Comparison of ENCODE assay signal across 11 mouse cellular contexts in the genomic region with DNA sequence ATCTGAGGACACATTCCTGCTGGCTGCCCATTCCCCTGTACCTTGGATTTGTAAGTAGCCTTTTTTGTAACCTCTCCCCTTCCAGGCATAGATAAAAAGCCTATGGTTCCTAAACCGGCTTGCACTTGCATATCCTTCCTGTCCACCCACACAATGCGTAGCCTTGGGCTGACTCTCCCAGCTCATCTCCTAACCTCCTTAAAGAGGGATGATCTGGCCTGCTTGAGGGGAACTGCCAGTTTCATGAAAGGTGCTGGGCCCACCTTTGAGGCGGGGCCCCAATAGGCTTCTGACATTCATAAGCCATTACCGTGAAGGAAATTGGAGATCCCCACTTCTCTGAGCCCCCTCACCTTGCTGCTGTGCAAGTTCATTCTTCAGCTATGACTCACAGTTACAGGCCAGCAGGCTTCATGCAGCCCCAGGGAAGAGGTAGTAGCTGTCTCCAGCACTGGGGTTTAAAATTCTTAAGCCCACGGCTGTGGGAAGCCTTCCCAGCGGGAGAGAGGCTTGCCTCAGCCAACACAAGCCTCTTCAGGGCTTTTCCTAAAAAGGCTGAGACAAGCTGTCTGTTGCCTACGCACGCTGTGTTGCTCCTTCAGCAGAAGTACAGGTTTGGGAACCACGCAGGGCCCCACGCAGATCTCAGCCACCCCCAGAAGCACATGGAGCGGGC. TPM values are rescaled to one million over a fixed set of nuclear protein-coding genes. Genes with fewer than 3 reads are reported as not detected.
DNase-seq lines count a peak whose midpoint lies in the region.
"Had no signal": no experiment of that assay in that cellular context is flagged by ENCODE, and none has a peak within 500 bp of the region (broad histone marks: within the 10 kb centered on the region; RNA-seq: fewer than 3 reads in every experiment).

No protein-coding gene starts in this region.

- DNase-seq in layer of hippocampus, adult 11-12 months (ENCODE audit: low spot score), result peak; percentile 44
- no peak for DNase-seq in layer of hippocampus, postnatal 25 days (ENCODE audit: extremely low spot score in 1 of 2, low spot score in 1 of 2)
- peak; percentile 24 for DNase-seq in 416B (ENCODE audit: low read depth)
- peak; percentile 84 for DNase-seq in Muller cell, postnatal 12 days (ENCODE audit: inconsistent ontology term)
- peak; percentile 79 to 84 for DNase-seq in left cerebral cortex, adult 9 months (ENCODE audit: low spot score in 2 of 2)
- no peak for DNase-seq in B cell, adult 2 months
- DNase-seq in kidney, adult 9 months, result no peak
- no peak for DNase-seq in kidney, adult 8-10 months
- DNase-seq: forebrain, postnatal 0 days; kidney, adult 18-20 months; liver, embryonic 13.5 days had no signal

RNA-seq across cellular contexts. Expression of a gene that starts 1.1 kb away (rescaled TPM):
- total RNA-seq in layer of hippocampus, postnatal 25 days (2021), result not detected
- total RNA-seq: forebrain, postnatal 0 days had no signal

RNA-seq across cellular contexts. Expression of a gene that starts 14.3 kb away (rescaled TPM):
- 10 to 100 TPM; 26.0 to 35.0 TPM for total RNA-seq in layer of hippocampus, postnatal 25 days (2021)

RNA-seq across cellular contexts. Expression of a gene that starts 14.3 kb away (rescaled TPM):
- total RNA-seq in layer of hippocampus, postnatal 25 days (2021), result 10 to 100 TPM; 22.1 to 22.2 TPM

RNA-seq across cellular contexts. Expression of a gene that starts 18.4 kb away (rescaled TPM):
- total RNA-seq in layer of hippocampus, postnatal 25 days (2021), result 10 to 100 TPM; 23.1 to 25.2 TPM

RNA-seq across cellular contexts. Expression of a gene that starts 28.9 kb away (rescaled TPM):
- 10 to 100 TPM in 1 of 2 experiments, 1 to 10 TPM in 1; 8.9 to 10.3 TPM for total RNA-seq in layer of hippocampus, postnatal 25 days (2021)

Comparison
In these comparisons a context has a peak if more than half of its experiments do, and no peak if none do; other contexts are left out.
1. DNase-seq: peak in layer of hippocampus, adult 11-12 months (single experiment), 416B (single experiment), Muller cell, postnatal 12 days (single experiment) and left cerebral cortex, adult 9 months (2 of 2); none in layer of hippocampus, postnatal 25 days (0 of 2), B cell, adult 2 months (0 of 2), kidney, adult 9 months (single experiment) and kidney, adult 8-10 months (0 of 2).